Mouse (Mus musculus): ENCODE results near the gene Aebp1. TPM values are rescaled to one million over a fixed set of nuclear protein-coding genes. Genes with fewer than 3 reads are reported as not detected.

Gene Aebp1
- polyA plus RNA-seq, 1 experiment from 2014 or later, result 20.5 TPM

- H3K4me3 ChIP-seq (replicated peaks), result no peak overlapping the region
- H3K4me2 ChIP-seq, result no peak overlapping the region
- H3K9me3 ChIP-seq, result no peaks in the 10 kb centered on the region
- 83% methylated on average over 5 of the region's 5 CpGs for WGBS
- H3K36me3 ChIP-seq (replicated peaks), result no peaks in the 10 kb centered on the region
- peaks cover 2% of the 10 kb centered on the region; the same call in 1 of the 2 replicates for H3K27me3 ChIP-seq
- no peak overlapping the region for H3K9ac ChIP-seq
- no peak overlapping the region for H3K27ac ChIP-seq
- no peaks in the 10 kb centered on the region for H3K4me1 ChIP-seq
- ATAC-seq (ENCODE audit: low FRiP score), result no peak
Observed at GRCm38 (mm10) chr11:5915429-5916177, 53.9 kb downstream of the Aebp1 start.

DNA sequence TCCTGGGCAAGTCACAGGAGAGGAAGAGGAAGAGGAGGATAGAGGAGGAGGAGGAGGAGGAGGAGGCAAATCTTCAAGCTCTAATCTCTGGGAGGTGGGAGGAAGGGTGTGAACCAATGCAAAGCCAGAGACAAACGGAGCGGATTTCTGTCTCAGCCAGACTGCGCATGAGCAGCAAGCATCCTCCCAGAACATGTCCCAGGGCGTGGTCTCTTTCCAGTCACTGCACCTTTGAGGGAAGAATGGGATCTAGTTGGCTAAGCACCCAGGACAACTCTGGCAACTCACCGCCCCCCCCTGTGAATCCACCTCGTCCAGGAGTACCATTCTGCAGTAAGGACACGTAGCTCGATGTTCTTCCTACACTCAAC is 54.4 kb downstream of the Aebp1 start:
- Histone ChIP-seq H3K9ac (no peak overlapping the region), H3K27me3 (peaks cover 2% of the 10 kb centered on the region; the same call in 1 of the 2 replicates), H3K36me3 (replicated peaks) (no peaks in the 10 kb centered on the region), H3K4me1 (no peaks in the 10 kb centered on the region), H3K4me3 (replicated peaks) (no peak overlapping the region), H3K27ac (no peak overlapping the region), H3K9me3 (no peaks in the 10 kb centered on the region), H3K4me2 (no peak overlapping the region)
- ATAC-seq (ENCODE audit: low FRiP score), result no peak
- WGBS, result 72% methylated on average over 8 of the region's 8 CpGs

DNA sequence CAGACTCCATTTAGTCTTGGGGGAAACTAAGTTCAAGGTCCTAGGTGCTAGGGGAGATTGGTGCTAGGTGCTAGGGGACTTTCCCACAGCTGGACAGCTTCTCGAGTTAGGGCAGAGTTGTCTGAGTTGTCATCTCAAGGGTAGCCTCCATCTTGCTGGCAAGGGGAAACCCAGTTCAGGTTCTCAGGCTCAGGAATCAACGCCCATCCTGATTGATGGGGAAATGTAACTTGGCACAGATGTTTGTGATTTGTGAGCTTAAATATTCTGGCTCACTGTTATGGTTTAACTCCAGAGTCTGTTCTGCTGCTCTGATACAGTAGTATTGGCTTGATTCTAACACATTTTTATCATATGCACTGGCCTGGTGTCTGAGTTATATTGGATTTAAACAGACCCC is 56.4 kb downstream of the Aebp1 start:
- no peak for ATAC-seq (ENCODE audit: low FRiP score)
- Histone ChIP-seq H3K4me1 (no peaks in the 10 kb centered on the region), H3K27me3 (peaks cover 2% of the 10 kb centered on the region; the same call in 1 of the 2 replicates), H3K9me3 (no peaks in the 10 kb centered on the region), H3K9ac (no peak overlapping the region), H3K36me3 (replicated peaks) (no peaks in the 10 kb centered on the region), H3K27ac (no peak overlapping the region), H3K4me3 (replicated peaks) (no peak overlapping the region), H3K4me2 (no peak overlapping the region)
- 86% methylated on average over 2 of the region's 2 CpGs for WGBS

GRCm38 (mm10) chr11:5919606-5920005 is 57.9 kb downstream of the Aebp1 start:
- Histone ChIP-seq H3K4me3 (replicated peaks) (no peak overlapping the region), H3K27ac (no peak overlapping the region), H3K9ac (no peak overlapping the region), H3K4me2 (no peak overlapping the region), H3K9me3 (no peaks in the 10 kb centered on the region), H3K36me3 (replicated peaks) (no peaks in the 10 kb centered on the region), H3K27me3 (peaks cover 2% of the 10 kb centered on the region; the same call in 1 of the 2 replicates), H3K4me1 (no peaks in the 10 kb centered on the region)
- WGBS, result 96% methylated on average over 4 of the region's 4 CpGs
- ATAC-seq (ENCODE audit: low FRiP score), result no peak

- no peaks in the 10 kb centered on the region for H3K4me1 ChIP-seq
- ATAC-seq (ENCODE audit: low FRiP score), result no peak
- no peaks in the 10 kb centered on the region; the same call in 1 of the 2 replicates for H3K27me3 ChIP-seq
- no peak overlapping the region for H3K4me3 ChIP-seq (replicated peaks)
- H3K9ac ChIP-seq, result no peak overlapping the region
- no peak overlapping the region for H3K4me2 ChIP-seq
- no peaks in the 10 kb centered on the region for H3K9me3 ChIP-seq
- 38% methylated on average over 15 of the region's 17 CpGs for WGBS
- no peak overlapping the region for H3K27ac ChIP-seq
- no peaks in the 10 kb centered on the region for H3K36me3 ChIP-seq (replicated peaks)
Observed at GRCm38 (mm10) chr11:5920323-5920960, 58.7 kb downstream of the Aebp1 start.

Other genes with a start within 250 kb of the Aebp1 start
- gene Mrps24, start 146.3 kb upstream of the Aebp1 start, polyA plus RNA-seq (2016; fragmentation: Nextera tagmentation; extraction: Ambion mirVana), result 156 and 162 TPM in 2 replicates
- gene Urgcp, start 99.6 kb upstream of the Aebp1 start, polyA plus RNA-seq (2016; fragmentation: Nextera tagmentation; extraction: Ambion mirVana), result 24.8 and 26.2 TPM in 2 replicates
- gene Dbnl, start 73.5 kb upstream of the Aebp1 start, polyA plus RNA-seq (2016; fragmentation: Nextera tagmentation; extraction: Ambion mirVana), result 137 and 140 TPM in 2 replicates
- gene Pgam2, start 58.2 kb upstream of the Aebp1 start, polyA plus RNA-seq (2016; fragmentation: Nextera tagmentation; extraction: Ambion mirVana), result 2.5 and 3.7 TPM in 2 replicates
- 7.7 and 8.4 TPM in 2 replicates for gene Polm, start 23.9 kb upstream of the Aebp1 start, polyA plus RNA-seq (2016; fragmentation: Nextera tagmentation; extraction: Ambion mirVana)
- 104 and 108 TPM in 2 replicates for gene Pold2, start 16.3 kb downstream of the Aebp1 start, polyA plus RNA-seq (2016; fragmentation: Nextera tagmentation; extraction: Ambion mirVana)
- 0.99 and 2.0 TPM in 2 replicates for gene Myl7, start 36.8 kb downstream of the Aebp1 start, polyA plus RNA-seq (2016; fragmentation: Nextera tagmentation; extraction: Ambion mirVana)
- 2.9 and 3.5 TPM in 2 replicates for gene Gck, start 88.1 kb downstream of the Aebp1 start, polyA plus RNA-seq (2016; fragmentation: Nextera tagmentation; extraction: Ambion mirVana)
- gene Ykt6, start 93.7 kb downstream of the Aebp1 start, polyA plus RNA-seq (2016; fragmentation: Nextera tagmentation; extraction: Ambion mirVana), result 58.4 and 59.8 TPM in 2 replicates
- gene Camk2b, start 204.4 kb downstream of the Aebp1 start, polyA plus RNA-seq (2016; fragmentation: Nextera tagmentation; extraction: Ambion mirVana), result 11.0 and 11.7 TPM in 2 replicates